Mouse (Mus musculus) heart, embryonic 11.5 days (tissue): ENCODE measurements around the gene Fbxw27. TPM values are rescaled to one million over a fixed set of nuclear protein-coding genes. Genes with fewer than 3 reads are reported as not detected.

Experiments used
- polyA plus RNA-seq: library from polyadenylated mRNA; unstranded; fragments of >200 nt; fragmentation: Nextera tagmentation; extraction: Ambion mirVana; gene quantifications from 2 replicates; pipeline ENCODE4 v1.2.1, GENCODE M21; 2014

The Fbxw27 gene
- polyA plus RNA-seq, 1 experiment from 2014 or later, result not detected

Other genes starting within 250 kb of the Fbxw27 start
- not detected in 2 replicates for gene Fbxw15, start 222.4 kb downstream of the Fbxw27 start, polyA plus RNA-seq
- not detected in 2 replicates for gene Fbxw24, start 164.6 kb downstream of the Fbxw27 start, polyA plus RNA-seq
- gene Fbxw25, start 126.0 kb downstream of the Fbxw27 start, polyA plus RNA-seq, result not detected in 2 replicates
- not detected in 2 replicates for gene Fbxw18, start 88.0 kb downstream of the Fbxw27 start, polyA plus RNA-seq
- not detected in 2 replicates for gene Fbxw26, start 44.6 kb downstream of the Fbxw27 start, polyA plus RNA-seq
- gene Spink8, start 21.6 kb upstream of the Fbxw27 start, polyA plus RNA-seq, result 0.27 TPM in 1 of 2 replicates, not detected in the other
- 77.3 and 84.9 TPM in 2 replicates for gene Nme6, start 42.1 kb upstream of the Fbxw27 start, polyA plus RNA-seq
- gene Camp, start 58.9 kb upstream of the Fbxw27 start, polyA plus RNA-seq, result 1.1 TPM in 1 of 2 replicates, not detected in the other
- gene Cdc25a, start 84.9 kb upstream of the Fbxw27 start, polyA plus RNA-seq, result 22.0 and 23.7 TPM in 2 replicates
- 64.9 and 93.6 TPM in 2 replicates for gene Map4, start 140.8 kb upstream of the Fbxw27 start, polyA plus RNA-seq